Mouse (Mus musculus): ENCODE results near the gene Coq7.

DNA sequence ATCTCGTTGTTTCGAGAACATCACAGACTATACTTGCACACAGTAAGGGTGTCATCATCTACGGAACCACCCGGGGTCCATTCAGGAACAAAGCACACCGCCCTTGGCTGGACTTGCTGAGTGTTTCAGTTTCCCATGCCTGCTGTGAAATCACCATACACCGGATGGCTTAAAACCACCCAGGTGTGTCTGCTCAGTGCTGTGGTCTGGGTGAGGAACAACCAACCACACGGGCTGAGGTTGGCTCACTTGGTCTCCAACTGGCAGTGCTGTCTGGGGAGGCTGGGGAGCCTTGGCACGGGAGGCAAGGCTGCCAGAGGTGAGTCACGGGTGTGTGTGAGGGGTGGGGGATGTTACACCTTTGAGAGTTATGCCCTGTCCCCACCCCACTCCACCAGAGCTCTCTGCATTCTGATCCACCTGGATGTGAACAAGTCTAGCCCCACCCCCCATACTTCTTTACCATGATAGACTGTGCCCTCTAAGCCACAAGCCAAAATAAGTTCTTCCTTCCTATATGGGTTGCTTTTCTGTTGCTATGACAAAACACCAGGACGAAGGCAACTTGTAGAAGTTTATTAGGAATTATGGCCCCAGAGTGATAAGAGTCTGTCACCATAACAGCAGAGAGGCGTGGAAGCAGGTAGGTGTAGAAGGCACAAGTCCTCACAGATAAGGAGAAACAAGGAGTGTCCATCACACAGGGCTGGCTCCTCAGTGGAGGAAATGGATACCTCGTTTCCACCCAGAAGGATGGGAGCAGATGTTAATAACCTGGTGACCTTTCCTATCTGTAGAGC lies 34.0 kb downstream of the Coq7 start:
- TF ChIP-seq CTCF (IDR thresholded peaks at IDR 0.05; ENCODE audit: control insufficient read depth, insufficient read depth, low read length) (no peak; the same call in 1 of the 2 replicates), POLR2A (IDR thresholded peaks at IDR 0.05; ENCODE audit: borderline replicate concordance, control insufficient read depth, low read depth, low read length) (no peak)

Measured in bone marrow, adult 2 months (tissue).